Mouse (Mus musculus) liver, embryonic 12.5 days (tissue): Measurements from ENCODE around the gene Fam228b. TPM values are rescaled to one million over a fixed set of nuclear protein-coding genes. Genes with fewer than 3 reads are reported as not detected.
"Not testable (repeated sequence)": the region's sequence is repeated elsewhere in the genome, so short reads cannot be mapped to it uniquely, and the experiment has no call there.

Experiments used
- ATAC-seq: fragments of 200-750 bp; cut with Nextera tagmentation; 2 replicates; pipeline ENCODE4 v1.8.0; 2017; ENCODE audit warnings: moderate number of reproducible peaks, mild to moderate bottlenecking, moderate library complexity
- H3K27ac ChIP-seq: fragments of 300-500 bp; sonication (generic); 2 replicates; pipeline ENCODE4 v1.5.1; 2016; ENCODE audit warnings: mild to moderate bottlenecking
- H3K27me3 ChIP-seq: fragments of 300-500 bp; sonication (generic); replicated peaks from 2 replicates; pipeline ENCODE4 v1.6.1; 2016; ENCODE audit warnings: mild to moderate bottlenecking, moderate library complexity
- H3K36me3 ChIP-seq: fragments of 300-500 bp; sonication (generic); 2 replicates; pipeline ENCODE4 v1.6.1; 2016; ENCODE audit warnings: mild to moderate bottlenecking, moderate library complexity
- H3K4me1 ChIP-seq: fragments of 300-500 bp; sonication (generic); 2 replicates; pipeline ENCODE4 v1.6.1; 2016
- H3K4me2 ChIP-seq: fragments of 300-500 bp; sonication (generic); 2 replicates; pipeline ENCODE4 v1.6.1; 2016; ENCODE audit warnings: mild to moderate bottlenecking, moderate library complexity
- H3K4me3 ChIP-seq: fragments of 300-500 bp; sonication (generic); 2 replicates; pipeline ENCODE4 v1.5.1; 2016; ENCODE audit warnings: mild to moderate bottlenecking, moderate library complexity
- H3K9ac ChIP-seq: fragments of 300-500 bp; sonication (generic); 2 replicates; pipeline ENCODE4 v1.6.1; 2016; ENCODE audit warnings: mild to moderate bottlenecking, moderate library complexity
- H3K9me3 ChIP-seq: fragments of 300-500 bp; sonication (generic); replicated peaks from 2 replicates; pipeline ENCODE4 v1.6.1; 2016; ENCODE audit warnings: mild to moderate bottlenecking, moderate library complexity
- WGBS: fragments of 180-500 bp; shearing (Covaris S2); methylation state at CpG from one replicate; pipeline ENCODE4 v1.1.7; 2016; ENCODE audit not compliant: insufficient replicate concordance; 5-methylcytosine and 5-hydroxymethylcytosine counted together
- polyA plus RNA-seq: library from polyadenylated mRNA; unstranded; fragments of >200 nt; fragmentation: Nextera tagmentation; extraction: Ambion mirVana; gene quantifications from 2 replicates; pipeline ENCODE4 v1.2.1, GENCODE M21; 2016

Gene Fam228b
- polyA plus RNA-seq, 1 experiment from 2014 or later: 0.93 TPM

GRCm38 (mm10) chr12:4708296-4708695, 60.8 kb downstream of the Fam228b start:
- no peak for ATAC-seq
- Histone ChIP-seq H3K9ac (no peak overlapping the region), H3K36me3 (peaks cover 71% of the 10 kb centered on the region), H3K27me3 (no peaks in the 10 kb centered on the region), H3K9me3 (no peaks in the 10 kb centered on the region), H3K4me3 (no peak overlapping the region), H3K4me1 (no peaks in the 10 kb centered on the region), H3K27ac (no peak overlapping the region), H3K4me2 (no peak overlapping the region)
- 71% methylated on average over 4 of the region's 4 CpGs for WGBS

GRCm38 (mm10) chr12:4707488-4708017, 61.5 kb downstream of the Fam228b start:
- Histone ChIP-seq H3K9me3 (no peaks in the 10 kb centered on the region), H3K4me3 (no peak overlapping the region), H3K27me3 (no peaks in the 10 kb centered on the region), H3K4me2 (no peak overlapping the region), H3K36me3 (peaks cover 66% of the 10 kb centered on the region), H3K9ac (no peak overlapping the region), H3K4me1 (no peaks in the 10 kb centered on the region), H3K27ac (no peak overlapping the region)
- 89% methylated on average over 14 of the region's 14 CpGs for WGBS
- ATAC-seq: no peak

- Histone ChIP-seq H3K27ac (no peak overlapping the region), H3K36me3 (peaks cover 66% of the 10 kb centered on the region), H3K4me1 (no peaks in the 10 kb centered on the region), H3K27me3 (no peaks in the 10 kb centered on the region), H3K4me3 (no peak overlapping the region), H3K4me2 (no peak overlapping the region), H3K9me3 (no peaks in the 10 kb centered on the region), H3K9ac (no peak overlapping the region)
- ATAC-seq: no peak
- WGBS: 80% methylated on average over 10 of the region's 10 CpGs
Observed at GRCm38 (mm10) chr12:4706901-4707300, 62.2 kb downstream of the Fam228b start.

GRCm38 (mm10) chr12:4706175-4706574, 62.9 kb downstream of the Fam228b start:
- no peak for ATAC-seq
- H3K27ac ChIP-seq: no peak overlapping the region
- no peak overlapping the region for H3K9ac ChIP-seq
- peaks cover 67% of the 10 kb centered on the region for H3K36me3 ChIP-seq
- H3K4me3 ChIP-seq: no peak overlapping the region
- H3K27me3 ChIP-seq: no peaks in the 10 kb centered on the region
- WGBS: 76% methylated on average over 5 of the region's 5 CpGs
- no peak overlapping the region for H3K4me2 ChIP-seq
- no peaks in the 10 kb centered on the region for H3K9me3 ChIP-seq
- no peaks in the 10 kb centered on the region for H3K4me1 ChIP-seq

GRCm38 (mm10) chr12:4705626-4706025, 63.4 kb downstream of the Fam228b start:
- not testable (repeated sequence) for ATAC-seq, H3K9me3 ChIP-seq, H3K4me3 ChIP-seq, H3K27ac ChIP-seq, H3K9ac ChIP-seq, H3K27me3 ChIP-seq, H3K4me1 ChIP-seq, H3K4me2 ChIP-seq
- peaks cover 68% of the 10 kb centered on the region for H3K36me3 ChIP-seq
- WGBS: 50% methylated on average over 6 of the region's 6 CpGs

GRCm38 (mm10) chr12:4694534-4694933, 74.5 kb downstream of the Fam228b start:
- Histone ChIP-seq H3K4me3 (no peak overlapping the region), H3K27ac (no peak overlapping the region), H3K9ac (no peak overlapping the region), H3K36me3 (peaks cover 31% of the 10 kb centered on the region), H3K27me3 (no peaks in the 10 kb centered on the region), H3K9me3 (no peaks in the 10 kb centered on the region), H3K4me1 (peaks cover 20% of the 10 kb centered on the region), H3K4me2 (no peak overlapping the region)
- no peak for ATAC-seq
- WGBS: 90% methylated on average over 1 of the region's 1 CpGs

- Histone ChIP-seq H3K36me3 (peaks cover 20% of the 10 kb centered on the region), H3K27me3 (no peaks in the 10 kb centered on the region), H3K4me3 (no peak overlapping the region), H3K4me1 (peaks cover 15% of the 10 kb centered on the region), H3K9me3 (no peaks in the 10 kb centered on the region), H3K4me2 (no peak overlapping the region), H3K27ac (0 out of 2 replicates have a peak overlapping the region, but pooled peaks have one; percentile 40), H3K9ac (no peak overlapping the region)
- ATAC-seq: no peak
- 91% methylated on average over 3 of the region's 3 CpGs for WGBS
Observed at GRCm38 (mm10) chr12:4691193-4691592, 77.9 kb downstream of the Fam228b start.

Other genes starting within 250 kb of the Fam228b start
- gene Itsn2, start 176.6 kb downstream of the Fam228b start, polyA plus RNA-seq: 34.3 and 35.4 TPM in 2 replicates
- not detected in 2 replicates for gene Gm3625, start 176.3 kb downstream of the Fam228b start, polyA plus RNA-seq
- 0.20 TPM in 1 of 2 replicates, not detected in the other for gene Fam228a, start 30.8 kb downstream of the Fam228b start, polyA plus RNA-seq
- gene Pfn4, start 245 bp downstream of the Fam228b start, polyA plus RNA-seq: 1.7 and 1.8 TPM in 2 replicates
- 193 and 203 TPM in 2 replicates for gene Sf3b6, start 48.3 kb upstream of the Fam228b start, polyA plus RNA-seq
- gene Fkbp1b, start 72.3 kb upstream of the Fam228b start, polyA plus RNA-seq: 5.0 and 5.2 TPM in 2 replicates
- gene Wdcp, start 74.0 kb upstream of the Fam228b start, polyA plus RNA-seq: 19.9 and 21.0 TPM in 2 replicates
- 94.8 TPM in 2 replicates for gene Mfsd2b, start 105.1 kb upstream of the Fam228b start, polyA plus RNA-seq
- 48.0 and 50.9 TPM in 2 replicates for gene Ubxn2a, start 138.4 kb upstream of the Fam228b start, polyA plus RNA-seq
- gene Atad2b, start 148.1 kb upstream of the Fam228b start, polyA plus RNA-seq: 12.8 and 15.2 TPM in 2 replicates